Mouse (Mus musculus): ENCODE results near the gene Zmynd10.

DNA sequence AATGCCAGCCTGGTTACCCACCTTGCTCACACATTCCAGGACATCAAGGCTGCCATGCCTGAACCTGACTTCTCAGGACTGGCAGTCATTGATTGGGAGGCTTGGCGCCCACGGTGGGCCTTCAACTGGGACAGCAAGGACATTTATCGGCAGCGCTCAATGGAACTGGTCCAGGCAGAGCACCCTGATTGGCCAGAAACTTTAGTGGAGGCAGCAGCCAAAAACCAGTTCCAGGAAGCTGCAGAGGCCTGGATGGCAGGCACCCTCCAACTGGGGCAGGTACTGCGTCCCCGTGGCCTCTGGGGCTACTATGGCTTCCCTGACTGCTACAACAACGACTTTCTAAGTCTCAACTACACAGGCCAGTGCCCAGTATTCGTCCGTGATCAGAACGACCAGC is 30.8 kb downstream of the Zmynd10 start:
- no peak for TF ChIP-seq GATA1 (IDR thresholded peaks at IDR 0.05; ENCODE audit: borderline replicate concordance, low read length)
- no peak for TF ChIP-seq CTCF (IDR thresholded peaks at IDR 0.05; ENCODE audit: low read depth, low read length)
- TF ChIP-seq TAL1 (conservative IDR thresholded peaks at IDR 0.05; ENCODE audit: low read depth, low read length) = no peak
